Mouse (Mus musculus) forebrain, embryonic 15.5 days (tissue): ENCODE results near the gene Slc37a1. TPM values are rescaled to one million over a fixed set of nuclear protein-coding genes. Genes with fewer than 3 reads are reported as not detected.

Source experiments
- ATAC-seq: fragments of 200-750 bp; cut with Nextera tagmentation; replicated peaks from 2 replicates; pipeline ENCODE4 v1.8.0; 2017; ENCODE audit warnings: mild to moderate bottlenecking, moderate TSS enrichment, moderate library complexity
- H3K27ac ChIP-seq: fragments of 300-500 bp; sonication (generic); replicated peaks from 2 replicates; pipeline ENCODE4 v1.5.1; 2015; ENCODE audit warnings: mild to moderate bottlenecking, inconsistent platforms
- H3K27me3 ChIP-seq: fragments of 300-500 bp; sonication (generic); 2 replicates; pipeline ENCODE4 v1.6.1; 2015; ENCODE audit warnings: inconsistent platforms
- H3K36me3 ChIP-seq: fragments of 300-500 bp; sonication (generic); 2 replicates; pipeline ENCODE4 v1.6.1; 2015; ENCODE audit warnings: mild to moderate bottlenecking, inconsistent platforms
- H3K4me1 ChIP-seq: fragments of 300-500 bp; sonication (generic); 2 replicates; pipeline ENCODE4 v1.6.1; 2015; ENCODE audit warnings: inconsistent platforms
- H3K4me2 ChIP-seq: fragments of 300-500 bp; sonication (generic); replicated peaks from 2 replicates; pipeline ENCODE4 v1.6.1; 2015; ENCODE audit warnings: mild to moderate bottlenecking, inconsistent platforms
- H3K4me3 ChIP-seq: fragments of 300-500 bp; sonication (generic); 2 replicates; pipeline ENCODE4 v1.5.1; 2015; ENCODE audit warnings: mild to moderate bottlenecking, inconsistent platforms
- H3K9ac ChIP-seq: fragments of 300-500 bp; sonication (generic); replicated peaks from 2 replicates; pipeline ENCODE4 v1.6.1; 2015; ENCODE audit warnings: mild to moderate bottlenecking, inconsistent platforms
- H3K9me3 ChIP-seq: fragments of 300-500 bp; sonication (generic); 2 replicates; pipeline ENCODE4 v1.6.1; 2016; ENCODE audit warnings: inconsistent platforms
- WGBS: fragments of 180-500 bp; shearing (Covaris S2); methylation state at CpG from one replicate; pipeline ENCODE4 v1.1.7; 2015; ENCODE audit warnings: mixed read lengths; 5-methylcytosine and 5-hydroxymethylcytosine counted together
- polyA plus RNA-seq: library from polyadenylated mRNA; unstranded; fragments of >200 nt; fragmentation: Nextera tagmentation; extraction: Ambion mirVana; gene quantifications from 2 replicates; pipeline ENCODE4 v1.2.1, GENCODE M21; 2015

The Slc37a1 gene
- polyA plus RNA-seq, 1 experiment from 2014 or later = 12.5 TPM

DNA sequence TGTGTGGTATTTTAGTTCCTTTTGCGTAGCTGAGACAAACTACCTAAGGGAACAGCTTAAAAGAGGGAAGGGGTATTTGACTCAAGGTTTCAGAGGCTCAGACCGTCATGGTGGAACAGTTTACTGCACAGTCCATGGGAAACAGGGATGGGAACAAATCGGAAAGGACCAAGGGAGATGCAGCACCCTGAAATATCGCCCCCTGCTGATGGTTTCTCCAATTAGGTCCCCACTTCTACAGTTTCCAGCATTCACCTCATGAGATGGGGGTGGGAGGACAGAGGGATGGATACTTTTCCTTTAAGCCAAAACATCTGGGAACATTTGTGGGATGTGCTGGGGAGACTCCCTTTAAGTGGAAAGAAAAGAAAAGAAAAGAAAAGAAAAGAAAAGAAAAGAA, 26.8 kb upstream of the Slc37a1 start:
- Histone ChIP-seq H3K4me3 (no peak overlapping the region), H3K4me2 (no peak overlapping the region), H3K27ac (no peak overlapping the region), H3K9me3 (no peaks in the 10 kb centered on the region), H3K36me3 (no peaks in the 10 kb centered on the region), H3K4me1 (peaks cover 1% of the 10 kb centered on the region; the same call in 1 of the 2 replicates), H3K27me3 (no peaks in the 10 kb centered on the region), H3K9ac (no peak overlapping the region)
- ATAC-seq = no peak
- WGBS = 74% methylated on average over 4 of the region's 4 CpGs

DNA sequence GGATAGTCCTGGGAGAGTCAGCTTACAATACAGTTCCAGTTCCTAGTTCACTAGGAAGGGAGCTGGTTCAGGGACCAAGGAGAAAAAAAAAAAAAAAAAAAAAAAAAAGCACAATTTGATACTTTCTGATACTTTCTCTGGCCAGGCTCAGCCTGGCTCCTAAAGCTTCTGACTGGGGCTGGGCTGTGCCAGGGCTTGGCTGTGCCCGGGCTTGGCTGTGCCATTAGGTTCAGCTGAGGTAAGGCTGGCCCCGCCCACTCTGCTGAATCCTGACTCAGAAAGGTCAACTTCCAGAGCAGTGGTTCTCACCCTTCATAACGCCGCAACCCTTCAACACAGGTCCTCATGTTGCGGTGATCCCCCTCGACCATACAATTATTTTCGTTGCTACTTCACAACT, 26.2 kb upstream of the Slc37a1 start:
- no peaks in the 10 kb centered on the region for H3K36me3 ChIP-seq
- no peak overlapping the region for H3K27ac ChIP-seq
- no peak overlapping the region for H3K4me2 ChIP-seq
- H3K9me3 ChIP-seq = no peaks in the 10 kb centered on the region
- no peaks in the 10 kb centered on the region for H3K27me3 ChIP-seq
- no peaks in the 10 kb centered on the region for H3K4me1 ChIP-seq
- no peak for ATAC-seq
- no peak overlapping the region for H3K9ac ChIP-seq
- WGBS = 89% methylated on average over 7 of the region's 7 CpGs
- H3K4me3 ChIP-seq = no peak overlapping the region

DNA sequence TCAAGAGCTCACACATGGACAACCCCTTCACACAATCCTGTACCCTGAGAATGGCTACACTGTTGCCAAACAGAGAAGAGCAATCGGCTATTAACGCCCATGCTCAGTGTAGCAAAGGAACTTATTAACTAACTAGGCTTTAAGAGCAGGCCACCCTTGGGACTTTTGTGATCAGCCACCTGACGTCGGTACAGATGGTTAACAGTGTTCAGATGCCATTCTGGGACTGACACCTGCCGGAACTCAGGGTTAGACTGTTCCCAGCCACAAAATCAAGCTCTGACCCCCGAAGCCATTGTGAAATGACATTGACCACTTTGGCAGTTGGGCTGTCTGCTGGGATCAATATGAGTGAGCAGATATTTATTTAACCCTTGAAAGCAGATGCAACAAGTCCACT, 25.2 kb upstream of the Slc37a1 start:
- ATAC-seq = no peak
- H3K4me3 ChIP-seq = no peak overlapping the region
- no peak overlapping the region for H3K27ac ChIP-seq
- no peaks in the 10 kb centered on the region for H3K27me3 ChIP-seq
- H3K36me3 ChIP-seq = no peaks in the 10 kb centered on the region
- WGBS = 84% methylated on average over 6 of the region's 6 CpGs
- H3K4me2 ChIP-seq = no peak overlapping the region
- H3K9ac ChIP-seq = no peak overlapping the region
- H3K4me1 ChIP-seq = no peaks in the 10 kb centered on the region
- no peaks in the 10 kb centered on the region for H3K9me3 ChIP-seq

DNA sequence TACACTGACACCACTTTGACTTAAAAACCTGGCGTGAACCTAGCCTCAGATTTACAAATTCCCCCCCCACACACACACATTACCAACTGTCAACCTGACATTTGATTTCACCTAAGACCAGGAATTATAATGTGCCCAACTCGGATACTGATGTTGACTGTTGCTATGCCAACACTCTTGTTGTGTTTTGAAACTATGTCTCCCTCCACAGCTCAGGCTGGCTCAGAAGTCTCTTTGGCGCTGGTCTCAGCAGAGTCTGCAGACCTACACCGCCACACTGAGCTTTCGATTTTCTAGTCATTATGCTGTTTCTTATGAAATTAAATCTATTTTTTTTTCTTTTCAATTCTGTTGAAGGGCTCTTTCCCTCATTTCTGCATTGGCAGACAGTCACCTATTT, 23.9 kb upstream of the Slc37a1 start:
- no peak overlapping the region for H3K4me2 ChIP-seq
- no peak overlapping the region for H3K9ac ChIP-seq
- H3K4me3 ChIP-seq = no peak overlapping the region
- no peak overlapping the region for H3K27ac ChIP-seq
- H3K9me3 ChIP-seq = no peaks in the 10 kb centered on the region
- WGBS = 66% methylated on average over 5 of the region's 5 CpGs
- H3K4me1 ChIP-seq = no peaks in the 10 kb centered on the region
- no peaks in the 10 kb centered on the region for H3K36me3 ChIP-seq
- no peak for ATAC-seq
- no peaks in the 10 kb centered on the region for H3K27me3 ChIP-seq

DNA sequence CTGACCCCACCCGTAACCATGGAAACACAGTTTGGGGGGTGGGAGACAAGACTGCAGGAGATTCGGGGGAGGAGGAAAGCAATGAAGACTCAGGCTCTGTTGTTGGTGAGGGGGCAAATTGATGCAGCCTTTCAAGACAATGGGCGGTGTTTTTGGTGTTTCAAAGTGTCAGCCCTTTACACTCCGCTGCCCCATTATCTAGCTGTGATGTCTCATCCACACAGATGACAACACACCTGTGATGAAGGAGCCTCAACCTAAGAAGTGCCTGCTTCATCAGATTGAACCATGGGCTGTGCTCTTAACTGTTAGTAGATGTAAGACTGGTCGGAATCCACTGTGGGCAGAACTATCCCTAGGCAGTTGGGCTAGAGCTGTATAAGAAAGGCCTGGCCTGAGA, 22.8 kb upstream of the Slc37a1 start:
- no peak for ATAC-seq
- no peaks in the 10 kb centered on the region for H3K27me3 ChIP-seq
- H3K9me3 ChIP-seq = no peaks in the 10 kb centered on the region
- no peak overlapping the region for H3K4me3 ChIP-seq
- no peak overlapping the region for H3K4me2 ChIP-seq
- no peaks in the 10 kb centered on the region for H3K4me1 ChIP-seq
- no peak overlapping the region for H3K27ac ChIP-seq
- no peaks in the 10 kb centered on the region for H3K36me3 ChIP-seq
- 87% methylated on average over 5 of the region's 5 CpGs for WGBS
- no peak overlapping the region for H3K9ac ChIP-seq

DNA sequence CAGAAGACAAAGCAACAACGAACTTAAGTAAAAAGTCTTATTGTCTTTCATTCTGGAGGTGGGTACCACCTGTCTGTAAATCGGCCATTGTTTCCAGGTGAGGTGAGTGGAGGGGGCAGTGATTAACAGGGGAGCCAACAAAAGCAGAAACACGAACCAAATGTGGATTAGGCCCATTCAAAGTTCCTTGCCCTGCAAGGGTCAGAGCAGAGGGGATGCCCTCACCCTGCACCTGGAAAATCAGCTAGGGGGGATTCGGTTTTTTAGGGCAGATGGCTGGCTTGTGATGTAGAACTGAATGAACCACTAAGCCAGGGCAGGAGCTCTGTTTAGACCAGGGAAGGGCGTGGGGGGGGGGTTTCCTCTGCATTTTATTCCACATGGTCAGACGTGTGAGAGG, 22.2 kb upstream of the Slc37a1 start:
- Histone ChIP-seq H3K9me3 (no peaks in the 10 kb centered on the region), H3K4me2 (no peak overlapping the region)
- 42% methylated on average over 6 of the region's 6 CpGs for WGBS

DNA sequence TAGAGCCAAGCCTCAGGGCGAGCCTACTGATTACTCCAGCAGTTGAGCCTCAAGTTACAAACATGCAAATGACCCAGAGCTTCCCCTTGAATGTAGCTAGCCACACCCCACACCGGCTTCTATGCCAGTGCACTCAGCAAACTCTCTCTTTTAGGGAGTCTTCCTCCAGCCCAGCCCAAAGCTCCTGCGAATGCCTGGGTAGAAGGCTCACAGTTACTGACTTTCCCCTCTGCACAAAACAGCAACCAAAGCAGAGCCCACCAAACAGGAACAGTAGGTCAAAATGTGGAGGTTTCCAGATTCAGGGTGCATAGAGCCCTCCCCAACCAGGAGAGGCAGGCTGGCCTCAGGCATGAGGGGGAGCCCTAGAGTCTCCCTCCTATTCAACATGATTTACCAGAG, 21.4 kb upstream of the Slc37a1 start:
- H3K9me3 ChIP-seq = no peaks in the 10 kb centered on the region
- 15% methylated on average over 3 of the region's 3 CpGs for WGBS
- no peaks in the 10 kb centered on the region for H3K36me3 ChIP-seq
- H3K9ac ChIP-seq = no peak overlapping the region
- no peak overlapping the region for H3K27ac ChIP-seq
- no peaks in the 10 kb centered on the region for H3K4me1 ChIP-seq
- H3K4me2 ChIP-seq = no peak overlapping the region
- ATAC-seq = no peak
- no peak overlapping the region for H3K4me3 ChIP-seq
- no peaks in the 10 kb centered on the region for H3K27me3 ChIP-seq

More for the DNA sequence above, 22.2 kb upstream of the Slc37a1 start:
- Histone ChIP-seq H3K4me3 (no peak overlapping the region), H3K9ac (no peak overlapping the region), H3K27ac (no peak overlapping the region), H3K27me3 (no peaks in the 10 kb centered on the region), H3K4me1 (no peaks in the 10 kb centered on the region), H3K36me3 (no peaks in the 10 kb centered on the region)
- no peak for ATAC-seq

DNA sequence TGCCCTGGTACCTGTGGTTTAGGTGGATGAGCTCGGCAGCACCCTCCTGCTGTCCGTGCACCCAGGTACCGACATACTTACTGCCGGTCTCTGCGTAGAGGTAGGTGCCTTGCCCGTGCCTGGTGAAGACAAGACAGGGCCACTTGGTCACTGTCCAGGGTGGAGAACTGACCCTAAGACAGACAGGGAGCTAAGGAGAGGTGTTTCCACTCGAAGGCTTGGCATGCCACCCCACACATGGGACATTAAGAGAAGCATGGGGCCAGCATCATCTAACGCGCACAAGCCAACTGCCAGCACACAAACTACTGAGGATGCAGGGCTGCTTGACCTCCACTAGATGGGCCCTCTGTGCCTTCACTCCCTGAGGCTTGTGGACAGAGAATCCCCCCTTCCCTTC, 20.8 kb upstream of the Slc37a1 start:
- no peaks in the 10 kb centered on the region for H3K36me3 ChIP-seq
- no peak overlapping the region for H3K27ac ChIP-seq
- H3K4me1 ChIP-seq = no peaks in the 10 kb centered on the region
- ATAC-seq = no peak
- H3K9ac ChIP-seq = no peak overlapping the region
- no peak overlapping the region for H3K4me3 ChIP-seq
- no peak overlapping the region for H3K4me2 ChIP-seq
- no peaks in the 10 kb centered on the region for H3K27me3 ChIP-seq
- no peaks in the 10 kb centered on the region for H3K9me3 ChIP-seq
- WGBS = 90% methylated on average over 9 of the region's 9 CpGs

DNA sequence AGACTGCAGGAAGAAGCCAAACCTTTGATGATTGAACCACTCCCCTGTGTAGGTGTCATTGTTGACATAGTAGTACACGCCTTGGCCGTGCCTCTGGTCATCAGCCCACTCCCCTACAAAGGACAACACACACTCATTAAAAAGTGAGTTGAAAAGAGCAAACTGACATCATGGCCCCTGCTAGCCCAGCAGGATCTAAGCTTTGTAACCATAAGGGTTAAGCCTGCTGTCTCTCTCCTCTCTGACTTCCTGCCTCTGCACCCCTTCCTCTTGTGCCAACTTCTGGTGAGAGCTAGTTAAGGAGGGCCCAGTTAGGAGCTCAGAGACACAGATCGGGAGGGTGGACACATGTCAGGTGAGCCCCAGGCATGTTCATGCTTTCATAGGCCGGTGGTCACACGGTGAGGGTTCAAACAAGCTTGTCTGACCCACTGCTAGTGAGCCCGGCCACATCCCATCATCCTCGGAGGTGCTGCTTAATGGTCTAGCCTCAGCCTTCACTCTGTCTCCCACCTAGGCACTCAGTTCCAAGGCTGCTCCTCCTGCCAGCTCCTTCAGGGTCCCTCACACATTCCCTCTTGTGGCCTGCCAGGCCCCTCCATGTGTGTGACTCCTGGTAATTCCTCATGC, 20.2 kb upstream of the Slc37a1 start:
- Histone ChIP-seq H3K4me3 (no peak overlapping the region), H3K9me3 (no peaks in the 10 kb centered on the region), H3K27me3 (no peaks in the 10 kb centered on the region), H3K9ac (no peak overlapping the region), H3K27ac (no peak overlapping the region), H3K4me2 (no peak overlapping the region), H3K4me1 (no peaks in the 10 kb centered on the region), H3K36me3 (no peaks in the 10 kb centered on the region)
- no peak for ATAC-seq
- WGBS = 88% methylated on average over 7 of the region's 7 CpGs

DNA sequence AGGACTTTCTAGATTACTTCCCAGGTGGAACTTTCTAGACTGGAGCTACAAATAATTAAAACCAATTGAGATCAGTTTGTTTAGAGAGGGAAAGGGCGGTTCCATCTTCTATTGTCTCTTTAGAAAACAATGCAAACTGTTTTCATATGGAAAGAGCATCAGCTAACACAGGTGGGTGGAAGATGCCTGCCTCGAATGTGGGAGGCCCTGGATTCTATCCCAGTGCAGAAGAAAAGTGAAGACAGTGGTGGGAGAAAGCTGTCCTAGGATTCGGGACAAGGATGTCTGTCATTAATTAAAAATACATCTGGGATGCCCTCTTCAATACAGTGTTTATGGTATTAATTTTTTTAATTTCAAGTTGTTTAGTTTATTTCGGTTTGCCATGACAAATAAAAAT, 19.5 kb upstream of the Slc37a1 start:
- 77% methylated on average over 4 of the region's 4 CpGs for WGBS
- Histone ChIP-seq H3K27me3 (no peaks in the 10 kb centered on the region), H3K4me3 (no peak overlapping the region), H3K4me2 (no peak overlapping the region), H3K27ac (no peak overlapping the region), H3K4me1 (no peaks in the 10 kb centered on the region), H3K9me3 (no peaks in the 10 kb centered on the region), H3K36me3 (no peaks in the 10 kb centered on the region), H3K9ac (no peak overlapping the region)
- ATAC-seq = no peak

DNA sequence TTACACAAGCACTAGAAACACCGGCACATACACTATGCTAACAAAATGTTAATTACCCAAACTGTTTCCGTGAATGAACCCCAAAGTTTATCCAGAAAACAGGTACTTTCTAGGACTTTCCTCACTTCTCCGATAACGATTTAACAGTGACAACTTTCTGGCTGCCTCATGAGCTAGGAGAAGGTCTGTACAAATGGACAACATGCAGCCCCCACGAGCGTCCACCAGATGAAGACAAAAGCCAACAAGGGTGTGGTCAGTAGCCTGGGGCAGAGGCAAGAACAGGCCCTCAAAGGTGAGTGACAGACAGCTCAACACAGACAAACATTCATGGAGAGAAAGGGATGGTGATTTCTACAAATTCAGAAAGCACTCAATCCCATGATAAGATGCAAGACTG, 19.0 kb upstream of the Slc37a1 start:
- ATAC-seq = no peak
- WGBS = 84% methylated on average over 6 of the region's 6 CpGs
- H3K9ac ChIP-seq = no peak overlapping the region
- no peaks in the 10 kb centered on the region for H3K36me3 ChIP-seq
- no peaks in the 10 kb centered on the region for H3K27me3 ChIP-seq
- H3K4me2 ChIP-seq = no peak overlapping the region
- no peak overlapping the region for H3K27ac ChIP-seq
- H3K4me3 ChIP-seq = no peak overlapping the region
- no peaks in the 10 kb centered on the region for H3K9me3 ChIP-seq
- no peaks in the 10 kb centered on the region for H3K4me1 ChIP-seq

DNA sequence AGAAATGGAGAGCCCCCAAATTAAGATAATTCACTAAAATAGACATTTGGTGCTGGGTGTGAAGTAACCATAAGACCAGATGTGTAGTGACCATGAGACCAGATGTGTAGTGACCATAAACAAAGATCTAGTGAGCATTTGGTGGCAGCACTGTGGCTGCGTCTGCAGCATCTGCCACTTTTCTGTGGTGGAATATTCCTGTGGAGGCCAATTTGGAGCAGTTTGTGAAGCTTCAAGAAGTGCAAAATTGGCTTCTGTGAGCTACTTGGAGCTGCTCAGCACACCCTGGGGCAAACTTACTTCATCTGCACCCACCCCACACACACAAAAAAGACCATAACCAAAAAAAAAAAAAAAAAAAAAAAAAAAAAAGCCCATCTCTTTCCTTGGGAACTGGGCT, 18.6 kb upstream of the Slc37a1 start:
- ATAC-seq = no peak
- WGBS = 100% methylated on average over 1 of the region's 1 CpGs
- H3K4me2 ChIP-seq = no peak overlapping the region

DNA sequence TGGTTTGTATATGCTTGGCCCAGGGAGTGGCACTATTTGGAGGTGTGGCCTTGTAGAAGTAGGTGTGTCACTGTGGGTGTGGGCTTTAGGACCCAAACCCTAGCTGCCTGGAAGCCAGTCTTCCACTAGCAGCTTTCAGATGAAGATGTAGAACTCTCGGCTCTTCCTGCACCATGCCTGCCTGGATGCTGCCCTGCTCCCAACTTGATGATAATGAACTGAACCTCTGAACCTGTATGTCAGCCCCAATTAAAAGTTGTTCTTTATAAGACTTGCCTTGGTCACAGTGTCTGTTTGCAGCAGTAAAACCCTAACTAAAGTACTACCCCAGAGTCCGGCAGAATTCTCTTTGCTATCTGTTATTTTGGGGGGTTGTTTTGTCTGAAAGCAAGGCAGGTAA, 16.8 kb upstream of the Slc37a1 start:
- no peak overlapping the region for H3K4me2 ChIP-seq
- no peaks in the 10 kb centered on the region for H3K4me1 ChIP-seq
- 83% methylated on average over 2 of the region's 2 CpGs for WGBS
- no peak overlapping the region for H3K27ac ChIP-seq
- no peaks in the 10 kb centered on the region for H3K27me3 ChIP-seq
- H3K9me3 ChIP-seq = no peaks in the 10 kb centered on the region
- no peak overlapping the region for H3K4me3 ChIP-seq
- no peaks in the 10 kb centered on the region for H3K36me3 ChIP-seq
- no peak for ATAC-seq
- no peak overlapping the region for H3K9ac ChIP-seq

More for the DNA sequence above, 18.6 kb upstream of the Slc37a1 start:
- Histone ChIP-seq H3K4me1 (no peaks in the 10 kb centered on the region), H3K36me3 (no peaks in the 10 kb centered on the region), H3K9me3 (no peaks in the 10 kb centered on the region), H3K27me3 (no peaks in the 10 kb centered on the region), H3K27ac (no peak overlapping the region), H3K4me3 (no peak overlapping the region), H3K9ac (no peak overlapping the region)
